Mouse (Mus musculus) stomach, embryonic 16.5 days (tissue): ENCODE measurements at regions not wholly inside any gene's neighbourhood (a gene's known extent, or its start where the extent isn't known, plus 50 kb on each side); places are given as distances from the start of the nearest gene placed in this dataset.

ENCODE experiments used
- ATAC-seq: fragments of 200-750 bp; cut with Nextera tagmentation; 2 replicates; pipeline ENCODE4 v1.8.0; 2017; ENCODE audit warnings: moderate number of reproducible peaks, moderate TSS enrichment; ENCODE audit not compliant: insufficient read depth, low FRiP score
- H3K27ac ChIP-seq: fragments of 300-500 bp; sonication (generic); 2 replicates; pipeline ENCODE4 v1.5.1; 2014; ENCODE audit warnings: low read length
- H3K27me3 ChIP-seq: fragments of 300-500 bp; sonication (generic); 2 replicates; pipeline ENCODE4 v1.6.1; 2014; ENCODE audit warnings: low read length, control low read depth, mixed read lengths; ENCODE audit not compliant: control insufficient read depth, insufficient read depth
- H3K36me3 ChIP-seq: fragments of 300-500 bp; sonication (generic); 2 replicates; pipeline ENCODE4 v1.6.1; 2014; ENCODE audit warnings: low read length; ENCODE audit not compliant: control insufficient read depth, insufficient read depth
- H3K4me1 ChIP-seq: fragments of 300-500 bp; sonication (generic); 2 replicates; pipeline ENCODE4 v1.6.1; 2014; ENCODE audit warnings: low read length, control low read depth, mixed read lengths; ENCODE audit not compliant: control insufficient read depth, insufficient read depth
- H3K4me2 ChIP-seq: fragments of 300-500 bp; sonication (generic); 2 replicates; pipeline ENCODE4 v1.6.1; 2014; ENCODE audit warnings: low read depth, low read length, mixed read lengths
- H3K4me3 ChIP-seq: fragments of 300-500 bp; sonication (generic); replicated peaks from 2 replicates; pipeline ENCODE4 v1.5.1; 2014; ENCODE audit warnings: mild to moderate bottlenecking, low read length
- H3K9ac ChIP-seq: fragments of 300-500 bp; sonication (generic); 2 replicates; pipeline ENCODE4 v1.6.1; 2014; ENCODE audit warnings: low read length
- H3K9me3 ChIP-seq: fragments of 300-500 bp; sonication (generic); replicated peaks from 2 replicates; pipeline ENCODE4 v1.6.1; 2016; ENCODE audit warnings: low read length, control low read depth; ENCODE audit not compliant: control insufficient read depth
- WGBS: fragments of 180-500 bp; shearing (Covaris S2); extraction: QIAGEN DNeasy Blood & Tissue Kit; methylation state at CpG from one replicate; pipeline ENCODE4 v1.1.7; 2014; 5-methylcytosine and 5-hydroxymethylcytosine counted together

- no peak for ATAC-seq
- H3K9ac ChIP-seq = no peak overlapping the region
- H3K4me1 ChIP-seq = peaks cover 4% of the 10 kb centered on the region; the same call in 1 of the 2 replicates
- H3K36me3 ChIP-seq = no peaks in the 10 kb centered on the region
- 69% methylated on average over 10 of the region's 10 CpGs for WGBS
- H3K9me3 ChIP-seq = no peaks in the 10 kb centered on the region
- no peak overlapping the region for H3K27ac ChIP-seq
- H3K4me3 ChIP-seq = no peak overlapping the region
- no peak overlapping the region for H3K4me2 ChIP-seq
- no peaks in the 10 kb centered on the region for H3K27me3 ChIP-seq
Observed at GRCm38 (mm10) chr8:26262536-26262935, 143.2 kb downstream of the Gm45692 start.

- H3K27ac ChIP-seq = no peak overlapping the region
- H3K27me3 ChIP-seq = no peaks in the 10 kb centered on the region
- no peak overlapping the region for H3K4me3 ChIP-seq
- H3K4me1 ChIP-seq = peaks cover 4% of the 10 kb centered on the region; the same call in 1 of the 2 replicates
- H3K9me3 ChIP-seq = no peaks in the 10 kb centered on the region
- no peak overlapping the region for H3K9ac ChIP-seq
- H3K4me2 ChIP-seq = no peak overlapping the region
- no peak for ATAC-seq
- WGBS = 71% methylated on average over 11 of the region's 11 CpGs
- H3K36me3 ChIP-seq = no peaks in the 10 kb centered on the region
Observed at GRCm38 (mm10) chr8:26264869-26265321, 145.6 kb downstream of the Gm45692 start.

GRCm38 (mm10) chr8:26265366-26265765 is 146.0 kb downstream of the Gm45692 start:
- no peak overlapping the region for H3K4me3 ChIP-seq
- H3K4me1 ChIP-seq = peaks cover 4% of the 10 kb centered on the region; the same call in 1 of the 2 replicates
- no peaks in the 10 kb centered on the region for H3K9me3 ChIP-seq
- H3K36me3 ChIP-seq = no peaks in the 10 kb centered on the region
- ATAC-seq = no peak
- 59% methylated on average over 8 of the region's 8 CpGs for WGBS
- no peak overlapping the region for H3K27ac ChIP-seq
- no peak overlapping the region for H3K4me2 ChIP-seq
- no peak overlapping the region for H3K9ac ChIP-seq
- no peaks in the 10 kb centered on the region for H3K27me3 ChIP-seq

- H3K4me2 ChIP-seq = no peak overlapping the region
- 35% methylated on average over 4 of the region's 4 CpGs for WGBS
- peaks cover 4% of the 10 kb centered on the region; the same call in 1 of the 2 replicates for H3K4me1 ChIP-seq
- no peak overlapping the region for H3K4me3 ChIP-seq
- no peaks in the 10 kb centered on the region for H3K27me3 ChIP-seq
- no peak overlapping the region for H3K27ac ChIP-seq
- no peaks in the 10 kb centered on the region for H3K36me3 ChIP-seq
- no peak for ATAC-seq
- no peak overlapping the region for H3K9ac ChIP-seq
- no peaks in the 10 kb centered on the region for H3K9me3 ChIP-seq
Observed at GRCm38 (mm10) chr8:26266384-26266783, 147.1 kb downstream of the Gm45692 start.

GRCm38 (mm10) chr8:26267569-26267968 is 148.2 kb downstream of the Gm45692 start:
- Histone ChIP-seq H3K4me3 (no peak overlapping the region), H3K27ac (no peak overlapping the region), H3K4me2 (no peak overlapping the region), H3K9me3 (no peaks in the 10 kb centered on the region), H3K9ac (no peak overlapping the region), H3K4me1 (peaks cover 4% of the 10 kb centered on the region; the same call in 1 of the 2 replicates), H3K27me3 (no peaks in the 10 kb centered on the region), H3K36me3 (no peaks in the 10 kb centered on the region)
- no peak for ATAC-seq
- WGBS = 76% methylated on average over 4 of the region's 4 CpGs

- Histone ChIP-seq H3K9ac (no peak overlapping the region), H3K36me3 (no peaks in the 10 kb centered on the region), H3K4me3 (no peak overlapping the region), H3K27me3 (no peaks in the 10 kb centered on the region), H3K4me2 (no peak overlapping the region), H3K27ac (no peak overlapping the region), H3K4me1 (peaks cover 4% of the 10 kb centered on the region; the same call in 1 of the 2 replicates), H3K9me3 (no peaks in the 10 kb centered on the region)
- no peak for ATAC-seq
- WGBS = 36% methylated on average over 17 of the region's 17 CpGs
Observed at GRCm38 (mm10) chr8:26268751-26269415, 149.5 kb downstream of the Gm45692 start.

GRCm38 (mm10) chr8:26272110-26272509 is 152.8 kb downstream of the Gm45692 start:
- H3K4me1 ChIP-seq = no peaks in the 10 kb centered on the region; the same call in 1 of the 2 replicates
- H3K36me3 ChIP-seq = no peaks in the 10 kb centered on the region
- no peak overlapping the region for H3K4me2 ChIP-seq
- H3K27ac ChIP-seq = no peak overlapping the region
- H3K4me3 ChIP-seq = no peak overlapping the region
- no peaks in the 10 kb centered on the region for H3K9me3 ChIP-seq
- H3K27me3 ChIP-seq = no peaks in the 10 kb centered on the region
- no peak for ATAC-seq
- no peak overlapping the region for H3K9ac ChIP-seq
- 41% methylated on average over 4 of the region's 4 CpGs for WGBS

- ATAC-seq = no peak
- no peak overlapping the region for H3K9ac ChIP-seq
- H3K4me3 ChIP-seq = no peak overlapping the region
- H3K27ac ChIP-seq = no peak overlapping the region
- H3K27me3 ChIP-seq = no peaks in the 10 kb centered on the region
- H3K9me3 ChIP-seq = no peaks in the 10 kb centered on the region
- H3K4me1 ChIP-seq = no peaks in the 10 kb centered on the region; the same call in 1 of the 2 replicates
- no peaks in the 10 kb centered on the region for H3K36me3 ChIP-seq
- WGBS = 47% methylated on average over 21 of the region's 21 CpGs
- peak overlapping the region; percentile 33 for H3K4me2 ChIP-seq
Observed at GRCm38 (mm10) chr8:26272675-26273414, 153.5 kb downstream of the Gm45692 start.

- H3K9me3 ChIP-seq = no peaks in the 10 kb centered on the region
- H3K9ac ChIP-seq = 0 out of 2 replicates have a peak overlapping the region, but pooled peaks have one; percentile 13
- no peak overlapping the region for H3K4me3 ChIP-seq
- 3% methylated on average over 12 of the region's 12 CpGs for WGBS
- peak overlapping the region; percentile 33 for H3K4me2 ChIP-seq
- no peak overlapping the region for H3K27ac ChIP-seq
- no peaks in the 10 kb centered on the region for H3K27me3 ChIP-seq
- no peaks in the 10 kb centered on the region; the same call in 1 of the 2 replicates for H3K4me1 ChIP-seq
- no peak for ATAC-seq
- no peaks in the 10 kb centered on the region for H3K36me3 ChIP-seq
Observed at GRCm38 (mm10) chr8:26273415-26273760, 154.1 kb downstream of the Gm45692 start.
